8 mouse cellular contexts compared by ENCODE assay signal in the genomic region with DNA sequence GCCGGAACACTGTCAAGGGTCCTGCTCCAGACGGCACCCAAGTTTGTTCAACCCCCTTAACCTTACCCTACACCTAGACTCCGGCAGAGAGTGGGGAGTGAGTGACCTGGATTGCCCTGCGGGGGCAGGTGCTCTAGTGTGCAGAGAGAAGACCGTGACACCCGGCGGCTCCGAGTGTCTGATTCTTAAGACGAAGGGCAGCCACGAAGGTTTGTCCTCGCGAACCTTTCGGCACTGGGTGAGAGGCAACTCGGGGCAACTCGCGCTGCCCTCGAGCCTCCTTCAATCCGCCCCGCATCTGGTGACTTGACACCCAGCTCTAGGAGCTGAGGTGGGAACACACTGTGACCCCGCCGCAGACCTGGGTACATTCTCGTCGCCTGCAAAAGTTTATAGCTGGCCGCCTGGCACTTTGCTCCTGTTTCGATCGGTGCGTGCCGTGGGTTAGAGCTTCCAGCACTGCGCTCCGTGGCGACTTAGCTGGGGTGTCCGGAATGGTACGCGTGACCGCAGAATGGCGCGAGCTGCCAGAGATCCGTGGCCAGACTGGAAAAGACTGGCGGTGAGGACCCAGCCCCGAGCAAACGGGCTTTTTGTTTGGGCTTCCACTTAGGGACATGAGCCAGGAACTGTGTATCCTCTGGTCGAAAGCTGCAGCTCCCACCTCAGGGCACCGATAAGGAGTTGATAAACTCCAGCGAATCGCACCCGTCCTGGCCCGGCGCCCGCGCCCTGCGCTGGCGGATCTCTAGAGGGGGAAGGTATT. TPM values are rescaled to one million over a fixed set of nuclear protein-coding genes. Genes with fewer than 3 reads are reported as not detected.
DNase-seq lines count a peak whose midpoint lies in the region; ATAC-seq and TF ChIP-seq lines count a peak whose summit lies in the region.

No protein-coding gene starts in this region.

- DNase-seq in cerebellum, postnatal 25 days, result peak; percentile 17 to 23
- DNase-seq in cerebellum, adult 11-12 months, result no peak
- peak; percentile 61 for DNase-seq in heart, adult 8-10 months (ENCODE audit: low spot score)
- DNase-seq in kidney, adult 2 months, result peak; percentile 46
- peak; percentile 45 to 56 for DNase-seq in lung, postnatal 4 days
- no peak for DNase-seq in MN1 (ENCODE audit: low spot score)

- no peaks in the 10 kb centered on the region for H3K27me3 ChIP-seq in kidney, adult 2 months (replicated peaks; ENCODE audit: control insufficient read depth, insufficient read depth, low read length)
- peaks cover 8% of the 10 kb centered on the region; the same call in 1 of the 2 replicates for H3K27me3 ChIP-seq in stomach, embryonic 14.5 days (ENCODE audit: control insufficient read depth, insufficient read depth, low read length)

- no peak for ATAC-seq in stomach, embryonic 14.5 days (ENCODE audit: insufficient number of reproducible peaks, insufficient read depth, low FRiP score, low read depth)

- WGBS in kidney, adult 2 months, result 5% methylated on average over 52 of the region's 52 CpGs
- WGBS in stomach, embryonic 14.5 days, result 2% methylated on average over 52 of the region's 52 CpGs

- peak overlapping the region; percentile 18; the same call in 1 of the 2 replicates for H3K9ac ChIP-seq in stomach, embryonic 14.5 days (replicated peaks; ENCODE audit: low read depth, low read length)

- no peak for TF ChIP-seq CTCF in cortical plate, adult 2 months (IDR thresholded peaks at IDR 0.05; ENCODE audit: extremely low read depth, insufficient read depth, low read length)
- no peak for TF ChIP-seq CTCF in kidney, adult 2 months (conservative IDR thresholded peaks at IDR 0.05; ENCODE audit: insufficient read depth, insufficient read length, low read depth, low read length)

- peak overlapping the region; percentile 96 for H3K4me2 ChIP-seq in stomach, embryonic 14.5 days (replicated peaks; ENCODE audit: low read depth, low read length)

- H3K27ac ChIP-seq in cortical plate, adult 2 months (ENCODE audit: insufficient read depth, low read length), result peak overlapping the region; percentile 48
- peak overlapping the region; percentile 9 for H3K27ac ChIP-seq in kidney, adult 2 months (ENCODE audit: insufficient read depth, low read depth, low read length)
- no peak overlapping the region for H3K27ac ChIP-seq in stomach, embryonic 14.5 days (ENCODE audit: low read length)

- no peaks in the 10 kb centered on the region for H3K4me1 ChIP-seq in cortical plate, adult 2 months (ENCODE audit: control insufficient read depth, insufficient read depth, low read length)
- no peaks in the 10 kb centered on the region; the same call in 1 of the 2 replicates for H3K4me1 ChIP-seq in kidney, adult 2 months (ENCODE audit: control insufficient read depth, insufficient read depth, low read length)
- H3K4me1 ChIP-seq in stomach, embryonic 14.5 days (ENCODE audit: control insufficient read depth, insufficient read depth, low read length), result peaks cover 11% of the 10 kb centered on the region; the same call in 1 of the 2 replicates

- peak overlapping the region; percentile 66 for H3K4me3 ChIP-seq in cortical plate, adult 2 months (ENCODE audit: insufficient read depth, low read length)
- H3K4me3 ChIP-seq in kidney, adult 2 months (ENCODE audit: insufficient read depth, low read depth, low read length), result peak overlapping the region; percentile 70
- H3K4me3 ChIP-seq in stomach, embryonic 14.5 days (ENCODE audit: low read depth, low read length), result peak overlapping the region; percentile 52

- no peaks in the 10 kb centered on the region for H3K36me3 ChIP-seq in kidney, adult 2 months (ENCODE audit: control insufficient read depth, insufficient read depth, low read length)
- no peaks in the 10 kb centered on the region for H3K36me3 ChIP-seq in stomach, embryonic 14.5 days (ENCODE audit: control insufficient read depth, insufficient read depth, low read length)

- H3K9me3 ChIP-seq in stomach, embryonic 14.5 days (ENCODE audit: control insufficient read depth, low read depth, low read length), result no peaks in the 10 kb centered on the region

- no peak for TF ChIP-seq POLR2A in cortical plate, adult 2 months (IDR thresholded peaks at IDR 0.05; ENCODE audit: extremely low read depth, insufficient read depth, low read length)
- no peak for TF ChIP-seq POLR2A in kidney, adult 2 months (IDR thresholded peaks at IDR 0.05; ENCODE audit: low read depth, low read length)

RNA-seq across cellular contexts. Expression of a gene that starts 1.5 kb away (rescaled TPM):
- 70.1 and 76.0 TPM in 2 replicates for polyA plus RNA-seq in cortical plate, adult 2 months (2012; rRNA removed)
- 100 to 1,000 TPM; 241 to 287 (median 262) TPM for total RNA-seq in heart, adult 8-10 months (2022)
- 75.9 and 108 TPM in 2 replicates for polyA plus RNA-seq in kidney, adult 2 months (2012; rRNA removed)
- 8.4 and 9.5 TPM in 2 replicates for polyA plus RNA-seq in stomach, embryonic 14.5 days (2014; fragmentation: Nextera tagmentation; extraction: Ambion mirVana)

Comparison
In these comparisons a context has a peak if more than half of its experiments do, and no peak if none do; other contexts are left out.
1. DNase-seq: peak in cerebellum, postnatal 25 days (2 of 2), heart, adult 8-10 months (single experiment), kidney, adult 2 months (single experiment) and lung, postnatal 4 days (2 of 2); none in cerebellum, adult 11-12 months (single experiment) and MN1 (single experiment).
2. Peak in every context shown above with its lines, with median percentiles within 50 percentile points of each other: H3K4me3 ChIP-seq.